Mouse (Mus musculus): ENCODE measurements at regions not wholly inside any gene's neighbourhood (a gene's known extent, or its start where the extent isn't known, plus 50 kb on each side); places are given as distances from the start of the nearest gene placed in this dataset.

GRCm38 (mm10) chr10:83995026-83995600 is 272.4 kb downstream of the 1500009L16Rik start:
- TF ChIP-seq CTCF (IDR thresholded peaks at IDR 0.05; ENCODE audit: control insufficient read depth, insufficient read depth, low read length) (no peak), POLR2A (IDR thresholded peaks at IDR 0.05; ENCODE audit: borderline replicate concordance, control insufficient read depth, low read depth, low read length) (no peak)

Data from bone marrow, adult 2 months (tissue).